Mouse (Mus musculus) C2C12 (cell line): Measurements from ENCODE around the gene Golgb1.

Experiments used
- CTCF ChIP-seq: IDR thresholded peaks from one replicate; pipeline ENCODE4 v1.5.1; 2011; ENCODE audit not compliant: control insufficient read depth, insufficient read depth, insufficient read length
- MYOG ChIP-seq: IDR thresholded peaks from one replicate; pipeline ENCODE4 v1.6.1; 2011; ENCODE audit not compliant: control insufficient read depth, insufficient read length; ENCODE audit errors: extremely low read depth

DNA sequence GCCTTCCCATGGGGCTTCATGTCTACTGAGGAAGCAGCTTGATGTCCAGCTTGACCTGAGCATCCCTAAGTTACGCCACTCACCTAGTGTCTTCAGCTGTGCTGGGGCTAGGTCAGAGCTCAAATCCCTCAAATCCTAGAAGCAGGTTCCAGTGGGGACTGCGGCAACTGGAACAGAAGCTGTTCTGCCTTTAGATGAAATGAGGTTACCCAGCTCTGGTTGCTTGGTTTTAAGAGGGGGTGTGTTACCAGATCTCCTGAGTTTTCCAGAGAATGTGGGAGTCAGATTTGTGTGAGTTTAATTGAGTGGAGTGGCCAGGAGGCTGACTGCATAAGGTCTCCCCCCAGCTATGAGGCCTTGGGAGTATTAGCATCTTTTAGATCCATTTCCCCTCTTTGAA lies 104.2 kb downstream of the Golgb1 start:
- TF ChIP-seq CTCF (no peak), MYOG (no peak)
